Mouse (Mus musculus) erythroblast, embryonic 14.5 days (primary cell): Measurements from ENCODE around the gene Egfem1.

Experiments
- GATA1 ChIP-seq: IDR thresholded peaks from 2 replicates; pipeline ENCODE4 v1.6.1; 2012; ENCODE audit warnings: low read length, inconsistent platforms, mixed read lengths
- TAL1 ChIP-seq: IDR thresholded peaks from 3 replicates; pipeline ENCODE4 v1.6.1; 2012; ENCODE audit warnings: low read length, inconsistent platforms, mixed read lengths

DNA sequence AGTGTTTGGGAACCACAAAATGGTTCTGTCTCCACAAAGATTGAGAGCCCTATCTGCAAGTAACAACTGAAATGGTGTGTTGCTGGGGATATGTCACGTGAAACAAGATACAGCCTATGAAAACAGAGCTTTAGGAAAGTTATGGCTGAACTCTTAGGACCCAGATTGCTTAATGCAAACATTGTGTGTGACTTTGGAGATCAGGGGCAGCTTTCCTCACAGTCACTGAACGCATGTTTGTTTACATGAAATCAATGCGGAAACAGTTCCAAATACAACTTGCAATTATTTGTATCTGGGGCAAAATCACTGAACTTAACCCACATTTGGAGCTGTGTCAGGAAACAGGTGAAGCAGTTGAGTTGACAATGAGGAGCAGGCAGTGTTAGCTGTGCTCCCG lies 650.8 kb downstream of the Egfem1 start:
- TF ChIP-seq GATA1 (no peak), TAL1 (no peak)
